Mouse (Mus musculus) bone marrow macrophage, adult 2 months (primary cell): ENCODE results near the gene Lrrc8c.

Experiments used
- CTCF ChIP-seq: IDR thresholded peaks from 2 replicates; pipeline ENCODE4 v1.5.1; 2012; ENCODE audit warnings: low read depth, mild to moderate bottlenecking, low read length, moderate library complexity
- POLR2A ChIP-seq: IDR thresholded peaks from 2 replicates; pipeline ENCODE4 v1.6.1; 2012; ENCODE audit warnings: mild to moderate bottlenecking, low read depth, low read length, borderline replicate concordance

DNA sequence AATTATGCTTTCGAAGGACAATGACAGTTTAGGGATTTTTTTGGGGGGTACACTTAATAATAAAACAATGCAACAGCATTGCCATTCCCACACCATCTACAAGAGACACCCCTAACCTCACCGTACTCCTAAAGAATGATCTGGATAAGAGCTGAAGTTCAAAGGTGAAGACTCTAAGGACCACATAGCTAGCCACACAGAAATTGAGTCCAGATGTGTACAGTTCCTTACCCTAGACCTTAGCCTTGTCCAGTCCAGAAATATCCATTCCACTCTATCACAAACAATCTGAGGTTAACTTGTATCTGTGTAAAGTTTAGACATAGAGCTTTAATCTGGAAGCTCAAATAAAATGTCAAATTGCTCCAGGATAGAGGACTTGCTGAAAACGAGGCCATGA, 2.9 kb upstream of the Lrrc8c start:
- TF ChIP-seq CTCF (no peak), POLR2A (no peak)
